Mouse (Mus musculus): ENCODE results near the gene Itpr2. TPM values are rescaled to one million over a fixed set of nuclear protein-coding genes. Genes with fewer than 3 reads are reported as not detected.

The Itpr2 gene
- polyA plus RNA-seq, 2 experiments, result 0.64 to 1.7 TPM

DNA sequence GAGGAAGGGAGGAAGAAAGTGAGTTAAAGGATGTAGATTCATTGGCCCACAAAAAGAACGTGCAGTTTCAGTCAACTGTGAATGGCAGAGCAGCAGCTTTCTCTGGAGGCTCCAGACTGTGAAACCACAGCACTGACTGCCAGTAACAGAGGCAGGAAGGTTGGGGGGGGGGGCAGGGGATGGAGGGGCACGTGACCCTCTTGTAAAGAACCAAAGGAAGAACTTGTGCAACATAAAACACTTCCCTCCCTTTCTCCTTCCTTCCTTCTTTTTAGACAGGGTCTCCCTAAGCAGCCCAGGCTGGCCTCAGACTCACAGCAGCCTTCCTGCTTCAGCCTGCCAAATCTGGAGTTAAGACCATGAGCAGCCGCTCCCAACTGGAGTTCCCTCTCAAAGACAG is 104.2 kb downstream of the Itpr2 start:
- Histone ChIP-seq H3K9me3 (ENCODE audit: control insufficient read depth, low read length) (no peaks in the 10 kb centered on the region), H3K4me3 (ENCODE audit: insufficient read depth in 1 of 2, low read depth in 2 of 2, low read length in 2 of 2) (no peak overlapping the region), H3K4me2 (ENCODE audit: low read depth) (no peak overlapping the region), H3K27ac (no peak overlapping the region), H3K4me1 (replicated peaks; ENCODE audit: control insufficient read depth in 2 of 2, insufficient read depth in 2 of 2, low read length in 1 of 2) (no peaks in the 10 kb centered on the region; a peak in 1 of 4 replicates), H3K27me3 (ENCODE audit: control insufficient read depth, insufficient read depth, low read length) (no peaks in the 10 kb centered on the region), H3K9ac (replicated peaks) (no peak overlapping the region), H3K36me3 (replicated peaks; ENCODE audit: control insufficient read depth, insufficient read depth, low read depth) (no peaks in the 10 kb centered on the region)
- no peak for DNase-seq (ENCODE audit: low read depth in 3 of 3, low spot score in 3 of 3)
- 18% methylated on average over 3 of the region's 3 CpGs for WGBS (ENCODE audit: insufficient replicate concordance)
- ATAC-seq (ENCODE audit: insufficient read depth), result no peak
- TF ChIP-seq EP300 (IDR thresholded peaks at IDR 0.05; ENCODE audit: low read depth) (no peak), CTCF (IDR thresholded peaks at IDR 0.05; ENCODE audit: low read depth) (no peak)

DNA sequence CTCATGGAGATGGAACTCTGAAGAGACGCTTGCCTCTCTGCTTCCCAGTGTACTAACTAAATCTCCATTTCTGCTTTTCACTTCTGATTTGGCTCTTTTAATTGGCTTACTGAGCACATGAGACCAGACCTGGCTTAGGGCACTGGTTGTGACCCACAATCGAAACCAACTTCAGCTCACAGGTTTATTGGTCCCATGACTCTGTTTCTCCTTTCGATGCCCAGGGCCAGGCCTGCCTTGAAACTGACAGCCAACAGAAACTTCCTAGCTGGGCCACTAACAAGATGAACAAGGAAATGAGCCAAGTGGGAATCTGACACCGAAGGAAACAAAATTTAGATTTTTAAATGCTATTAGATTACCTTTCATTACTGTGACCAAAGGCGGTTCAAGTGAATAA is 105.8 kb downstream of the Itpr2 start:
- ATAC-seq (ENCODE audit: insufficient read depth) (no peak), DNase-seq (ENCODE audit: low read depth in 3 of 3, low spot score in 3 of 3) (no peak)
- Histone ChIP-seq H3K27ac (no peak overlapping the region), H3K9ac (replicated peaks) (no peak overlapping the region), H3K4me1 (replicated peaks; ENCODE audit: control insufficient read depth in 2 of 2, insufficient read depth in 2 of 2, low read length in 1 of 2) (no peaks in the 10 kb centered on the region; a peak in 1 of 4 replicates), H3K27me3 (ENCODE audit: control insufficient read depth, insufficient read depth, low read length) (no peaks in the 10 kb centered on the region), H3K4me3 (ENCODE audit: insufficient read depth in 1 of 2, low read depth in 2 of 2, low read length in 2 of 2) (no peak overlapping the region), H3K9me3 (ENCODE audit: control insufficient read depth, low read length) (no peaks in the 10 kb centered on the region), H3K36me3 (replicated peaks; ENCODE audit: control insufficient read depth, insufficient read depth, low read depth) (no peaks in the 10 kb centered on the region), H3K4me2 (ENCODE audit: low read depth) (no peak overlapping the region)
- TF ChIP-seq EP300 (IDR thresholded peaks at IDR 0.05; ENCODE audit: low read depth) (no peak), CTCF (IDR thresholded peaks at IDR 0.05; ENCODE audit: low read depth) (no peak)
- 75% methylated on average over 5 of the region's 5 CpGs for WGBS (ENCODE audit: insufficient replicate concordance)

DNA sequence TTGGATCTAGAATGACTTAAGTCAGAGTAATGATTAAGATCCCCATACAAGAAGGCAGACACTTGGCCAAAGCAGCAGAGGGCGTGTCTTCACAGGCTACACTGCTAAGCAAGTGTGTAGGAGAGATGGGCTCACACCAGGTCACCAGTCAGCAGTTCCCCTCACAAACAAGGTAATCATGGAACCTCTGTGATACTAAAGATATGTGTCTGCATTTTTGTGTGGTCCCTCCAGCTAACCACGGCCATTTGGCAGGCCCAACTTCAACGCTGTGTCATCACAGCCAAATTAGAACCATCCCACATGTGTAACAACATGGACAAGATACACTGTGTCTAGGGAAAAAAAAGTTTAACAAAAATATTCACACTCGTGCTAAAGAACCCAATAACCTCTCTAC is 106.4 kb downstream of the Itpr2 start:
- Histone ChIP-seq H3K27me3 (ENCODE audit: control insufficient read depth, insufficient read depth, low read length) (no peaks in the 10 kb centered on the region), H3K4me1 (replicated peaks; ENCODE audit: control insufficient read depth in 2 of 2, insufficient read depth in 2 of 2, low read length in 1 of 2) (no peaks in the 10 kb centered on the region; a peak in 1 of 4 replicates), H3K4me2 (ENCODE audit: low read depth) (no peak overlapping the region), H3K36me3 (replicated peaks; ENCODE audit: control insufficient read depth, insufficient read depth, low read depth) (no peaks in the 10 kb centered on the region), H3K4me3 (ENCODE audit: insufficient read depth in 1 of 2, low read depth in 2 of 2, low read length in 2 of 2) (no peak overlapping the region), H3K9ac (replicated peaks) (no peak overlapping the region), H3K9me3 (ENCODE audit: control insufficient read depth, low read length) (no peaks in the 10 kb centered on the region), H3K27ac (no peak overlapping the region)
- TF ChIP-seq CTCF (IDR thresholded peaks at IDR 0.05; ENCODE audit: low read depth) (no peak), EP300 (IDR thresholded peaks at IDR 0.05; ENCODE audit: low read depth) (no peak)
- ATAC-seq (ENCODE audit: insufficient read depth) (no peak), DNase-seq (ENCODE audit: low read depth in 3 of 3, low spot score in 3 of 3) (no peak)
- WGBS (ENCODE audit: insufficient replicate concordance), result 59% methylated on average over 4 of the region's 4 CpGs

DNA sequence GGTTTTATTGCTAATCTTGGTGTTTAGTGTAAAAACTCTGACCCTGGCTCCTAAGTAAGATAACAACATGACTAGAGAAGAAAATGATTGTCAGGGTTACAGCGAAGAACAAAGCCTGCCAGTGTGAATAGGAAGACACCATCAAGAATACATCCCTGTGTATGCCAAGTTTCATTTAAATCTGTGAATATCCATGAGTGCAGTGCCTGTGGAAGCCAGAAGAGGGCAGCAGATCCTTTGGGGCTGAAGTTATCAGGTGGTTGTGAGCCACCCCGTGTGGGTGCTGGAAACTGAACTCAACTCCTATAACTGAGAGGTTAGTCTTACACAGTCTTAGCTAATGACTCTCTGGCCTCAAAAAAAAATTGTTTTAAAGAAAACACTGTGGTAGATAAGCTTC is 109.8 kb downstream of the Itpr2 start:
- Histone ChIP-seq H3K4me2 (ENCODE audit: low read depth) (no peak overlapping the region), H3K36me3 (replicated peaks; ENCODE audit: control insufficient read depth, insufficient read depth, low read depth) (no peaks in the 10 kb centered on the region), H3K4me3 (ENCODE audit: insufficient read depth in 1 of 2, low read depth in 2 of 2, low read length in 2 of 2) (no peak overlapping the region), H3K27me3 (ENCODE audit: control insufficient read depth, insufficient read depth, low read length) (no peaks in the 10 kb centered on the region), H3K4me1 (replicated peaks; ENCODE audit: control insufficient read depth in 2 of 2, insufficient read depth in 2 of 2, low read length in 1 of 2) (no peaks in the 10 kb centered on the region), H3K27ac (no peak overlapping the region), H3K9ac (replicated peaks) (no peak overlapping the region), H3K9me3 (ENCODE audit: control insufficient read depth, low read length) (no peaks in the 10 kb centered on the region)
- ATAC-seq (ENCODE audit: insufficient read depth) (no peak), DNase-seq (ENCODE audit: low read depth in 3 of 3, low spot score in 3 of 3) (no peak)
- TF ChIP-seq CTCF (IDR thresholded peaks at IDR 0.05; ENCODE audit: low read depth) (peak; percentile 67), EP300 (IDR thresholded peaks at IDR 0.05; ENCODE audit: low read depth) (no peak)
- 67% methylated on average over 2 of the region's 2 CpGs for WGBS (ENCODE audit: insufficient replicate concordance)

DNA sequence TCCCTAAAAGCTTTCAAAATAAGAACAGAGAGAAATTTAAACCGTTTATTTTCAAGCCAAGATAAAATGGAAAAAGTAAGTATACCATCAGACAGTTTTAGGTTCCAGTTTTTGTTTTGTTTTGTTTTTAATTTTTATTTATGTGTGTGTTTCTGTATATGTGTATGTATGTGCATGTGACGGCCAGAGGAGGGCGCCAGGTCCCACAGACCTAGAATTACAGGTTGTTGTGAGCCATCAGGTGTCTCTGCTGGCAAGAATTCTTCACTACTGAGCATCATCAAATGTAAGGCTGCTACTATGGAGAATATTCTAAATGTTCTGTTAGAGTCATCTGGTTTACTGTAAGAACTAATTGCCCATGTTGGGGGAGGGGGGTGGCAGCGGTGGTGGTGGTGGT is 111.9 kb downstream of the Itpr2 start:
- WGBS (ENCODE audit: insufficient replicate concordance), result 57% methylated on average over 4 of the region's 4 CpGs
- Histone ChIP-seq H3K4me1 (replicated peaks; ENCODE audit: control insufficient read depth in 2 of 2, insufficient read depth in 2 of 2, low read length in 1 of 2) (no peaks in the 10 kb centered on the region), H3K9me3 (ENCODE audit: control insufficient read depth, low read length) (no peaks in the 10 kb centered on the region)

More for the DNA sequence above, 111.9 kb downstream of the Itpr2 start:
- no peaks in the 10 kb centered on the region for H3K36me3 ChIP-seq (replicated peaks; ENCODE audit: control insufficient read depth, insufficient read depth, low read depth)
- no peak overlapping the region for H3K4me3 ChIP-seq (ENCODE audit: insufficient read depth in 1 of 2, low read depth in 2 of 2, low read length in 2 of 2)
- H3K9ac ChIP-seq (replicated peaks), result no peak overlapping the region
- no peak for DNase-seq (ENCODE audit: low read depth in 3 of 3, low spot score in 3 of 3)
- ATAC-seq (ENCODE audit: insufficient read depth), result no peak
- TF ChIP-seq EP300 (IDR thresholded peaks at IDR 0.05; ENCODE audit: low read depth) (no peak), CTCF (IDR thresholded peaks at IDR 0.05; ENCODE audit: low read depth) (no peak)
- no peak overlapping the region for H3K4me2 ChIP-seq (ENCODE audit: low read depth)
- H3K27me3 ChIP-seq (ENCODE audit: control insufficient read depth, insufficient read depth, low read length), result no peaks in the 10 kb centered on the region
- H3K27ac ChIP-seq, result no peak overlapping the region
